Mouse (Mus musculus): ENCODE data around the gene Skp1a. TPM values are rescaled to one million over a fixed set of nuclear protein-coding genes. Genes with fewer than 3 reads are reported as not detected.

Skp1a gene
- total RNA-seq, 1 experiment = 317 TPM

- Histone ChIP-seq H3K27ac (ENCODE audit: insufficient read depth, low read depth, low read length, poor library complexity, severe bottlenecking) (no peak overlapping the region), H3K9me3 (ENCODE audit: control insufficient read depth, insufficient read depth, low read depth, low read length) (no peaks in the 10 kb centered on the region), H3K9ac (ENCODE audit: insufficient read depth, low read depth, low read length, poor library complexity, severe bottlenecking) (no peak overlapping the region), H3K36me3 (ENCODE audit: control insufficient read depth, insufficient read depth, low read length, poor library complexity, severe bottlenecking) (peaks cover 30% of the 10 kb centered on the region), H3K4me3 (ENCODE audit: insufficient read depth in 1 of 2, low read depth in 1 of 2, low read length in 2 of 2, poor library complexity in 1 of 2, severe bottlenecking in 1 of 2) (no peak overlapping the region), H3K4me1 (ENCODE audit: control insufficient read depth in 2 of 2, insufficient read depth in 2 of 2, low read length in 2 of 2, poor library complexity in 1 of 2) (no peaks in the 10 kb centered on the region; a peak in 1 of 4 replicates)
- TF ChIP-seq CHD2 (IDR thresholded peaks at IDR 0.05; ENCODE audit: low read depth, low read length) = no peak
- TF ChIP-seq ZNF384 (IDR thresholded peaks at IDR 0.05; ENCODE audit: low read depth, low read length) = no peak
- no peak for TF ChIP-seq HCFC1 (IDR thresholded peaks at IDR 0.05; ENCODE audit: borderline replicate concordance, insufficient read depth, low read length)
- TF ChIP-seq ZC3H11A (IDR thresholded peaks at IDR 0.05; ENCODE audit: borderline replicate concordance, low read depth, low read length) = no peak
- no peak for TF ChIP-seq MAFK (IDR thresholded peaks at IDR 0.05; ENCODE audit: insufficient read depth, low read depth, low read length)
- in situ Hi-C loops (cut with MboI; ENCODE audit: low sequenced_read_pairs in 2 of 2, unreplicated experiment in 2 of 2) = loop anchor here in 1 of 2 experiments (10.0 kb wide), 1 partner anchor 93 kb away; no protein-coding TSS in a partner anchor
- no peak for DNase-seq (ENCODE audit: low read depth, low spot score)
Observed at GRCm38 (mm10) chr11:52251770-52252169, 20.0 kb downstream of the Skp1a start.

GRCm38 (mm10) chr11:52252692-52253091 lies 20.9 kb downstream of the Skp1a start:
- no peak overlapping the region for H3K4me3 ChIP-seq (ENCODE audit: insufficient read depth in 1 of 2, low read depth in 1 of 2, low read length in 2 of 2, poor library complexity in 1 of 2, severe bottlenecking in 1 of 2)
- H3K9ac ChIP-seq (ENCODE audit: insufficient read depth, low read depth, low read length, poor library complexity, severe bottlenecking) = no peak overlapping the region
- H3K27ac ChIP-seq (ENCODE audit: insufficient read depth, low read depth, low read length, poor library complexity, severe bottlenecking) = no peak overlapping the region
- no peaks in the 10 kb centered on the region; a peak in 1 of 4 replicates for H3K4me1 ChIP-seq (ENCODE audit: control insufficient read depth in 2 of 2, insufficient read depth in 2 of 2, low read length in 2 of 2, poor library complexity in 1 of 2)
- no peaks in the 10 kb centered on the region for H3K9me3 ChIP-seq (ENCODE audit: control insufficient read depth, insufficient read depth, low read depth, low read length)
- TF ChIP-seq HCFC1 (IDR thresholded peaks at IDR 0.05; ENCODE audit: borderline replicate concordance, insufficient read depth, low read length) (no peak), ZNF384 (IDR thresholded peaks at IDR 0.05; ENCODE audit: low read depth, low read length) (no peak), CHD2 (IDR thresholded peaks at IDR 0.05; ENCODE audit: low read depth, low read length) (no peak), ZC3H11A (IDR thresholded peaks at IDR 0.05; ENCODE audit: borderline replicate concordance, low read depth, low read length) (no peak), MAFK (IDR thresholded peaks at IDR 0.05; ENCODE audit: insufficient read depth, low read depth, low read length) (no peak)
- DNase-seq (ENCODE audit: low read depth, low spot score) = no peak
- H3K36me3 ChIP-seq (ENCODE audit: control insufficient read depth, insufficient read depth, low read length, poor library complexity, severe bottlenecking) = peaks cover 32% of the 10 kb centered on the region
- in situ Hi-C loops (cut with MboI; ENCODE audit: low sequenced_read_pairs in 2 of 2, unreplicated experiment in 2 of 2) = loop anchor here in 1 of 2 experiments (10.0 kb wide), 1 partner anchor 92 kb away; no protein-coding TSS in a partner anchor

- H3K4me1 ChIP-seq (ENCODE audit: control insufficient read depth in 2 of 2, insufficient read depth in 2 of 2, low read length in 2 of 2, poor library complexity in 1 of 2) = no peaks in the 10 kb centered on the region; a peak in 1 of 4 replicates
- H3K27ac ChIP-seq (ENCODE audit: insufficient read depth, low read depth, low read length, poor library complexity, severe bottlenecking) = no peak overlapping the region
- no peak overlapping the region for H3K4me3 ChIP-seq (ENCODE audit: insufficient read depth in 1 of 2, low read depth in 1 of 2, low read length in 2 of 2, poor library complexity in 1 of 2, severe bottlenecking in 1 of 2)
- no peak for TF ChIP-seq ZNF384 (IDR thresholded peaks at IDR 0.05; ENCODE audit: low read depth, low read length)
- peak; percentile 63; the same call in 1 of the 2 replicates for TF ChIP-seq ZC3H11A (IDR thresholded peaks at IDR 0.05; ENCODE audit: borderline replicate concordance, low read depth, low read length)
- TF ChIP-seq HCFC1 (IDR thresholded peaks at IDR 0.05; ENCODE audit: borderline replicate concordance, insufficient read depth, low read length) = no peak
- H3K9ac ChIP-seq (ENCODE audit: insufficient read depth, low read depth, low read length, poor library complexity, severe bottlenecking) = no peak overlapping the region
- H3K36me3 ChIP-seq (ENCODE audit: control insufficient read depth, insufficient read depth, low read length, poor library complexity, severe bottlenecking) = peaks cover 33% of the 10 kb centered on the region; the same call in 1 of the 2 replicates
- peak; percentile 49 for DNase-seq (ENCODE audit: low read depth, low spot score)
- in situ Hi-C loops (cut with MboI; ENCODE audit: low sequenced_read_pairs in 2 of 2, unreplicated experiment in 2 of 2) = loop anchor here in 1 of 2 experiments (10.0 kb wide), 1 partner anchor 91 kb away; no protein-coding TSS in a partner anchor
- H3K9me3 ChIP-seq (ENCODE audit: control insufficient read depth, insufficient read depth, low read depth, low read length) = no peaks in the 10 kb centered on the region
Observed at GRCm38 (mm10) chr11:52253674-52254375, 22.0 kb downstream of the Skp1a start.

GRCm38 (mm10) chr11:52255077-52255476 lies 23.3 kb downstream of the Skp1a start:
- Histone ChIP-seq H3K36me3 (ENCODE audit: control insufficient read depth, insufficient read depth, low read length, poor library complexity, severe bottlenecking) (peaks cover 40% of the 10 kb centered on the region; the same call in 1 of the 2 replicates), H3K27ac (ENCODE audit: insufficient read depth, low read depth, low read length, poor library complexity, severe bottlenecking) (no peak overlapping the region), H3K9me3 (ENCODE audit: control insufficient read depth, insufficient read depth, low read depth, low read length) (no peaks in the 10 kb centered on the region), H3K9ac (ENCODE audit: insufficient read depth, low read depth, low read length, poor library complexity, severe bottlenecking) (no peak overlapping the region), H3K4me1 (ENCODE audit: control insufficient read depth in 2 of 2, insufficient read depth in 2 of 2, low read length in 2 of 2, poor library complexity in 1 of 2) (no peaks in the 10 kb centered on the region; a peak in 1 of 4 replicates), H3K4me3 (ENCODE audit: insufficient read depth in 1 of 2, low read depth in 1 of 2, low read length in 2 of 2, poor library complexity in 1 of 2, severe bottlenecking in 1 of 2) (no peak overlapping the region)
- DNase-seq (ENCODE audit: low read depth, low spot score) = no peak
- in situ Hi-C loops (cut with MboI; ENCODE audit: low sequenced_read_pairs in 2 of 2, unreplicated experiment in 2 of 2) = loop anchor here in 1 of 2 experiments (10.0 kb wide), 1 partner anchor 90 kb away; no protein-coding TSS in a partner anchor
- TF ChIP-seq ZC3H11A (IDR thresholded peaks at IDR 0.05; ENCODE audit: borderline replicate concordance, low read depth, low read length) = no peak
- no peak for TF ChIP-seq HCFC1 (IDR thresholded peaks at IDR 0.05; ENCODE audit: borderline replicate concordance, insufficient read depth, low read length)
- no peak for TF ChIP-seq MAFK (IDR thresholded peaks at IDR 0.05; ENCODE audit: insufficient read depth, low read depth, low read length)
